Mouse (Mus musculus) monocyte, adult 59 days (primary cell): ENCODE data around the gene Acox1. TPM values are rescaled to one million over a fixed set of nuclear protein-coding genes. Genes with fewer than 3 reads are reported as not detected.

ENCODE experiments used
- total RNA-seq, 2 experiments: library from RNA; stranded (reverse); gene quantifications; one replicate each; pipeline ENCODE4 v1.2.4; 2023

Gene Acox1
- 10 to 100 TPM; 42.6 to 47.8 TPM for total RNA-seq

GRCm38 (mm10) chr11:116198639-116199531, at the start of gene Acox1, which contains the start of gene Ten1:
TSS of gene Acox1 (minus strand) at chr11:116199045.
TSS of gene Ten1 (plus strand) at chr11:116198855.

DNA sequence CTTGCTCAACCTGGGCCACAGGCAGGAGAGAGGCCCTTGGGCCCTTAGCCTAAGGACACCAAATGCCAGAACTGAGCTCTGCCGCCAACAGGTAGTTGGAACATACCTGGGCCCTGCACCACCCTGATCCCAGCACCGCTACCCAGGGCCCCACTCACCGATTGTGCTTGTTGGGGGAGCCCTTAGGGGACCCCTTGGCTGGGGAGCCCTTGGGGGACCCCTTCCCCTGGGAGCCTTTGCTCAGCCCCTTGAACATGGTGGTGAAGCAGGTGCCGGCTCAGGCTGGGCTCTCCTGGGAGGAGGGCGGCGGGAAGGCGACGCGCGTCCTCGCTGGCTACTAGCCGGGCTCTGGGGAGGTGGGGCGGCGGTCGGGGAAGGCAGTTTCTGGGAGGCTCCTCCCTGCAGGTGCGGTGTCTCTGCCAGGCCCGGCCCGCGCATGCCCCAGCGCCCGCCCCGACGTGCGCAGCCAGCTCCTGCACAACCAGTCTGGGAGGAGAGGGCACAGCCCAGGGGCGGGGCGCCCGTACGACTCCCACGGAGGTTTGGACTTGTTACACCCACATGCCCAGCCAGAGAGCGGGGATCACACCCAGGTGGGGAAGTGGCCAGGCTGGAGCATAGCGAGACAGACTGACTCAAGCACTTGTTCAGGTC, 39.0 kb upstream of the Acox1 start, which contains the start of gene Evpl:
TSS of gene Evpl (minus strand) at position 336 of the 654 bp plus-strand sequence.

DNA sequence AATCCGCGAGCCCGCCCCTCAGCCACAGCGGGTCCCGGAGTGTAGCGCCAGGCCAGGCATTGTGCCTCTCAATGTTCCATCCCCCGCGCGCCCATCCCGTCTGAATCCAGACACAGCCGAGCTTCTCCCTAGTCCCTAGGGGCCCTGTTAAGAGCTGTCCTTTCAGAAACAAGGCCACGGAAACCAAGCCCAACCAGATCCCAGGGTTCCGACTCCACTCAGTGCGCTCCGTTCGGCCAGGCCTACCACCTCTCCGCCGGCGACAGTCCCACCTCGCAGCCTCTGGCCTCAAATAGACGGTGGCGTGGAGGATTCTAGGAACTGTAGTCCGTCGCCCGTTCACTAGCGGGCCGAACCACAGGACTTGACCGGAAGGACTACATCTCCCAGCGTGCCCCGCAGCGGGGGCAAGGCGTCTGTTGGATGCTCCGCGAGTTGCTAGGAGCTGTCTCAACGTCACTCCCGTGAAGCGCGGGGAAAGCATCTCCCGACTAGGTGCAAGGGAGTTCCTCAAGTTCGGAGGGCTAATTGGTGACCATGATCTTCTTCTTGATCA, 30.9 kb downstream of the Acox1 start, which contains the start of gene Fbf1:
TSS of gene Fbf1 (minus strand) at position 283 of the 556 bp plus-strand sequence.

DNA sequence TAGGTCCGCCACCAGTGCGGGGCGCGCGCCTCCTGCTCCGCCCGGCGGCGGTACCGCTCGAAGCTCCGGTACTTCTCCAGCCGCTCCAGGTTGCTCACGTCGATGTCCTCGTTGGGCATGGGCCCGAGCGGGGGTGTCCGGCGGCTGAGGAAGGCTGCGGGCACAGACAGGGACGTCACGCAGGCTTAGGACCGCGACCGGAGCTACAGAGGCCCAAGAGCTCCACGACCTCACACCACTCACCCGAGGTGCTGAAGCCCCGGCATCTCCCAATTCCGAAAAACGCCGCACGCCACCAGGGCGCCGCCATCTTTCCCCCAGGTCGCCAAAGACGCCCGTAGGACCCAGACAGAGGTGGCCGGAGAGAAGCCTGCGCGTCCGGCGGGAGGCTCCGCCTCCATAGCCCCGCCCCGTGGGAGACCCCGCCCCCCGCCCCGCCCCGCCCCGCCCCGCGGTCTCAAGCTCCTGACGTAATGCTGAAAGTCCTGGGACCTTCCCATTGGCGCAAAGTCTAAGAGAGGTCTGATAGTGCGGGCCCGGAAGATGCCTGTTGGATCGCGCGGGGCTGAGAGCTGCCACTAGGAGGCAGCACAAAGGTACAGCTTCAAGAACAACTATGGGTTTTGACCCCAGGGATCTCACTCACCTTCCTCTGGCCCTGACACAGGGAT, 60.2 kb downstream of the Acox1 start, which contains the start of gene Mrpl38:
TSS of gene Mrpl38 (minus strand) at position 401 of the 671 bp plus-strand sequence.

DNA sequence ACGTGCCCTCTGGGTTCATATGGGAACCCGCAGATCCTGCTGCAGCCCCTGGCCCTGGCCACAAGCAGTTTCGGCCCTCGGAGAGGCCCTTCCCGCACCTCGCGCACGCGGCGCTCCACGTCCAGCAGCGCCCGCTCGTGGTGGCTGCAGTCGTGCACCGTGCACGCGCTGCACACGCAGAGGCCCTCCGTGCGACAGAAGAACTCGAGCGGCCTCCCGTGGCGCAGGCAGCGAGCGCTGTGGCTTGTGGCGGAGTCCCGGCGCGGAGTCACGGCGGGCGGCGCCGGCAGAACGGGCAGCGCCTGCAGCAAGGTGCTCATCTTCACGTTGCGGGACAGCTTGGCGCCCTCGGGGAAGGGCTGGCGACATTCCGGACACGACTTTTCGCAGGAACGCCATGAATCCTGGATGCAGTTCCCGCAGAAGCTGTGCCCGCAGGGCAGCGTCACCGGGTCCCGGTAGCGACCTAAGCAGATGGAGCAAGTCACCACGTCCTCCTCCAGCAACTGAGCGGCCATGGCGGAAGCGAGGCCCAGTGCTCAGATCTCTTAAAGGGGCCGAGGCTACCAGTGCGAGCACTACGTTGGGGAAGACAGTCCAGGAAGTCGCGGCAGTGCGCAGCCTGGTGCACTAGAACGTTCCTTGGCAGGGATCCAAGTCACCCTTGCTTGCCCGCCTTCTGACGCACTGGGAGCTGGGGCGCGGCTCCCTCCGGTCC, 68.2 kb downstream of the Acox1 start, which contains the start of gene Trim65:
TSS of gene Trim65 (minus strand) at position 641 of the 718 bp plus-strand sequence.

DNA sequence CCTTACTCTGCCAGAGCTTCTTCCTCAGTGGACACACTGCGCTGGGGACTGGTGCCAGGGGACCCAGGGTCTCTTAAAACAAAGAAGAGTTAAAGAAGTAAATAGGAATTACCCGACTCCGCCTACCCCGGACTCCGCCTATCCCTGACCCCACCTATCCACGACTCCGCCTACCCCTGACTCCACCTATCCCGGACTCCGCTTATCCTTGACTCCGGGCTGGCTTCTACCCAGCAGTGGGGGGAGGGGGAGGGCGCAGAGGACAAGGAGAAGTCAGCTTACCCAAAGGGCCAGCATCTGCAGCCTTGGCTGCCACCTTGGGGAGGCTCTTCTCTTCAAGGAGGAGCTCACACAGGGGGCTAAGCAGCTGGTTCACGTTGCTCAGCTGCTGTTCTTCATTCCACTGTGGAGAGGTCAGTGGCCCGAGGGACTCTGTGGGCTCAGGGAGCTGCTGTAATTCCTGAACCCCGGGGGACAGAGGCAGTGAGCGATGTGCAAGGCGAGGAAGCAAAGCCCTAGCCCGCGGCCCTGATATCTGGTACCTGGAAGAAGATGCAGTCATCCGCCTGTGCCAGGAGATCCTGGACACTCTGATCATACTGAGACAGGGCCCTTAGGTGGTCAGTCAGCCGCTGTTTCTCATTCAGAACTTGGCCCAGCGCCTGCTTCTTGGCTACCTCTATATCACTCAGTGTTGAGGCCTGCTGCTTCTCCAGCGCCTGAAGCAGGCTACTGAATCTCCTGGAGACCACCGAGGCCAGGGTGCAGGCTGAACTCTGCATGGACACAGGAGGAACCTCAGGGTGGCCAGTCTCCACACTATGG, 71.5 kb downstream of the Acox1 start, which contains the start of gene Trim47:
TSS of gene Trim47 (minus strand) at position 55 of the 825 bp plus-strand sequence.

Other genes starting within 250 kb of the Acox1 start
- 1 to 10 TPM in 1 of 2 experiments, not detected in 1; 1.6 TPM for gene Itgb4, start 224.3 kb downstream of the Acox1 start, total RNA-seq
- 10 to 100 TPM in 1 of 2 experiments, 1 to 10 TPM in 1; 9.6 to 10.4 TPM for gene Galk1, start 186.3 kb downstream of the Acox1 start, total RNA-seq
- gene H3f3b, start 171.1 kb downstream of the Acox1 start, total RNA-seq = 1,000 to 10,000 TPM; 3,280 to 3,497 TPM
- 10 to 100 TPM; 32.3 to 41.4 TPM for gene Unk, start 168.7 kb downstream of the Acox1 start, total RNA-seq
- 10 to 100 TPM; 47.4 to 55.6 TPM for gene Unc13d, start 121.1 kb downstream of the Acox1 start, total RNA-seq
- 100 to 1,000 TPM; 155 to 164 TPM for gene Wbp2, start 112.0 kb downstream of the Acox1 start, total RNA-seq
- gene Trim47, start 71.8 kb downstream of the Acox1 start, total RNA-seq = 10 to 100 TPM; 13.8 to 15.7 TPM
- gene Trim65, start 67.9 kb downstream of the Acox1 start, total RNA-seq = 10 to 100 TPM; 28.0 to 31.9 TPM
- gene Mrpl38, start 60.2 kb downstream of the Acox1 start, total RNA-seq = 10 to 100 TPM; 27.5 to 28.3 TPM
- 10 to 100 TPM; 16.6 to 20.0 TPM for gene Fbf1, start 30.9 kb downstream of the Acox1 start, total RNA-seq
- gene Ten1, start 190 bp downstream of the Acox1 start, total RNA-seq = 10 to 100 TPM; 44.9 to 53.1 TPM
- not detected for gene Evpl, start 39.0 kb upstream of the Acox1 start, total RNA-seq
- gene Srp68, start 75.2 kb upstream of the Acox1 start, total RNA-seq = 10 to 100 TPM; 46.5 to 50.4 TPM
- not detected for gene Galr2, start 81.9 kb upstream of the Acox1 start, total RNA-seq
- gene Exoc7, start 108.2 kb upstream of the Acox1 start, total RNA-seq = 10 to 100 TPM; 31.6 to 50.9 TPM
- gene Foxj1, start 136.4 kb upstream of the Acox1 start, total RNA-seq = under 1 TPM in 1 of 2 experiments, not detected in 1; 0.18 TPM
- 1 to 10 TPM; 3.2 to 3.4 TPM for gene Rnf157, start 214.0 kb upstream of the Acox1 start, total RNA-seq
- gene Ubald2, start 235.0 kb upstream of the Acox1 start, total RNA-seq = 100 to 1,000 TPM in 1 of 2 experiments, 10 to 100 TPM in 1; 87.8 to 110 TPM